Mouse (Mus musculus) macrophage (primary cell): Measurements from ENCODE around the gene Skap1. TPM values are rescaled to one million over a fixed set of nuclear protein-coding genes. Genes with fewer than 3 reads are reported as not detected.

Experiments used
- H3K27ac ChIP-seq: fragments of 350-480 bp; formaldehyde crosslinking; 2 replicates; pipeline ENCODE4 v1.9.0; 2021
- H3K36me3 ChIP-seq: fragments of 350-480 bp; formaldehyde crosslinking; 2 replicates; pipeline ENCODE4 v1.9.0; 2021; ENCODE audit errors: inconsistent target
- H3K4me3 ChIP-seq: fragments of 350-480 bp; formaldehyde crosslinking; 2 replicates; pipeline ENCODE4 v1.9.0; 2021; ENCODE audit errors: inconsistent target
- H3K79me2 ChIP-seq: fragments of 350-480 bp; formaldehyde crosslinking; 2 replicates; pipeline ENCODE4 v1.9.0; 2021; ENCODE audit errors: inconsistent target
- WGBS: methylation state at CpG from one replicate; pipeline ENCODE4 v1.1.7; 2026; ENCODE audit warnings: inconsistent platforms; ENCODE audit not compliant: missing documents; 5-methylcytosine and 5-hydroxymethylcytosine counted together
- polyA plus RNA-seq: library from polyadenylated mRNA; stranded (reverse); fragments of 250-400 nt; gene quantifications from 3 replicates; pipeline ENCODE4 v1.2.4, GENCODE M21; 2018; ENCODE audit warnings: inconsistent platforms

Skap1 gene
- polyA plus RNA-seq, 1 experiment from 2014 or later: 0.14 TPM

- no peaks in the 10 kb centered on the region for H3K36me3 ChIP-seq
- no peak overlapping the region for H3K27ac ChIP-seq
- H3K79me2 ChIP-seq: no peaks in the 10 kb centered on the region
- no peak overlapping the region for H3K4me3 ChIP-seq
- 91% methylated on average over 10 of the region's 10 CpGs for WGBS
Measured at GRCm38 (mm10) chr11:96645538-96646037, 181.2 kb downstream of the Skap1 start.

- no peak overlapping the region for H3K27ac ChIP-seq
- H3K79me2 ChIP-seq: no peaks in the 10 kb centered on the region
- no peak overlapping the region for H3K4me3 ChIP-seq
- WGBS: 84% methylated on average over 9 of the region's 9 CpGs
- no peaks in the 10 kb centered on the region for H3K36me3 ChIP-seq
Measured at GRCm38 (mm10) chr11:96651848-96652247, 187.5 kb downstream of the Skap1 start.

GRCm38 (mm10) chr11:96653867-96654266, 189.5 kb downstream of the Skap1 start:
- Histone ChIP-seq H3K36me3 (no peaks in the 10 kb centered on the region), H3K27ac (no peak overlapping the region), H3K79me2 (no peaks in the 10 kb centered on the region), H3K4me3 (no peak overlapping the region)
- 4% methylated on average over 8 of the region's 8 CpGs for WGBS

- Histone ChIP-seq H3K79me2 (no peaks in the 10 kb centered on the region), H3K27ac (no peak overlapping the region), H3K4me3 (no peak overlapping the region), H3K36me3 (no peaks in the 10 kb centered on the region)
- WGBS: 92% methylated on average over 1 of the region's 1 CpGs
Measured at GRCm38 (mm10) chr11:96658420-96658819, 194.0 kb downstream of the Skap1 start.

- Histone ChIP-seq H3K4me3 (no peak overlapping the region), H3K36me3 (no peaks in the 10 kb centered on the region), H3K27ac (no peak overlapping the region), H3K79me2 (no peaks in the 10 kb centered on the region)
- 27% methylated on average over 3 of the region's 3 CpGs for WGBS
Measured at GRCm38 (mm10) chr11:96666924-96667323, 202.5 kb downstream of the Skap1 start.

GRCm38 (mm10) chr11:96668367-96668766, 204.0 kb downstream of the Skap1 start:
- H3K79me2 ChIP-seq: no peaks in the 10 kb centered on the region
- H3K27ac ChIP-seq: no peak overlapping the region
- no peak overlapping the region for H3K4me3 ChIP-seq
- 60% methylated on average over 7 of the region's 7 CpGs for WGBS
- no peaks in the 10 kb centered on the region for H3K36me3 ChIP-seq

- 31% methylated on average over 6 of the region's 6 CpGs for WGBS
- H3K36me3 ChIP-seq: no peaks in the 10 kb centered on the region
- no peaks in the 10 kb centered on the region for H3K79me2 ChIP-seq
- no peak overlapping the region for H3K27ac ChIP-seq
- no peak overlapping the region for H3K4me3 ChIP-seq
Measured at GRCm38 (mm10) chr11:96673792-96674191, 209.4 kb downstream of the Skap1 start.

GRCm38 (mm10) chr11:96674786-96675365, 210.5 kb downstream of the Skap1 start:
- WGBS: 72% methylated on average over 8 of the region's 8 CpGs
- H3K4me3 ChIP-seq: no peak overlapping the region
- no peaks in the 10 kb centered on the region for H3K36me3 ChIP-seq
- H3K79me2 ChIP-seq: no peaks in the 10 kb centered on the region
- H3K27ac ChIP-seq: no peak overlapping the region

- H3K27ac ChIP-seq: no peak overlapping the region
- H3K36me3 ChIP-seq: no peaks in the 10 kb centered on the region
- H3K79me2 ChIP-seq: no peaks in the 10 kb centered on the region
- no peak overlapping the region for H3K4me3 ChIP-seq
- 86% methylated on average over 13 of the region's 13 CpGs for WGBS
Measured at GRCm38 (mm10) chr11:96678026-96678425, 213.6 kb downstream of the Skap1 start.

GRCm38 (mm10) chr11:96679026-96679425, 214.6 kb downstream of the Skap1 start:
- Histone ChIP-seq H3K27ac (no peak overlapping the region), H3K79me2 (no peaks in the 10 kb centered on the region), H3K36me3 (no peaks in the 10 kb centered on the region), H3K4me3 (no peak overlapping the region)
- 94% methylated on average over 4 of the region's 4 CpGs for WGBS

GRCm38 (mm10) chr11:96685381-96685780, 221.0 kb downstream of the Skap1 start:
- H3K27ac ChIP-seq: no peak overlapping the region
- no peak overlapping the region for H3K4me3 ChIP-seq
- WGBS: 80% methylated on average over 2 of the region's 2 CpGs
- H3K79me2 ChIP-seq: no peaks in the 10 kb centered on the region
- H3K36me3 ChIP-seq: no peaks in the 10 kb centered on the region

- no peak overlapping the region for H3K4me3 ChIP-seq
- 48% methylated on average over 16 of the region's 16 CpGs for WGBS
- H3K27ac ChIP-seq: no peak overlapping the region
- H3K79me2 ChIP-seq: no peaks in the 10 kb centered on the region
- no peaks in the 10 kb centered on the region for H3K36me3 ChIP-seq
Measured at GRCm38 (mm10) chr11:96686713-96687280, 222.4 kb downstream of the Skap1 start.

- Histone ChIP-seq H3K4me3 (no peak overlapping the region), H3K36me3 (no peaks in the 10 kb centered on the region), H3K79me2 (no peaks in the 10 kb centered on the region), H3K27ac (no peak overlapping the region)
- 93% methylated on average over 5 of the region's 5 CpGs for WGBS
Measured at GRCm38 (mm10) chr11:96692250-96692649, 227.9 kb downstream of the Skap1 start.

GRCm38 (mm10) chr11:96693360-96693759, 229.0 kb downstream of the Skap1 start:
- WGBS: 90% methylated on average over 10 of the region's 11 CpGs

GRCm38 (mm10) chr11:96694774-96695173, 230.4 kb downstream of the Skap1 start:
- Histone ChIP-seq H3K36me3 (no peaks in the 10 kb centered on the region), H3K4me3 (no peak overlapping the region), H3K79me2 (no peaks in the 10 kb centered on the region), H3K27ac (no peak overlapping the region)
- WGBS: 95% methylated on average over 12 of the region's 12 CpGs

More at GRCm38 (mm10) chr11:96693360-96693759, 229.0 kb downstream of the Skap1 start:
- no peaks in the 10 kb centered on the region for H3K79me2 ChIP-seq
- H3K27ac ChIP-seq: no peak overlapping the region
- no peaks in the 10 kb centered on the region for H3K36me3 ChIP-seq
- no peak overlapping the region for H3K4me3 ChIP-seq
